Mouse (Mus musculus) lung, postnatal 0 days (tissue): ENCODE results near the gene Ikzf1.

Experiments used
- CTCF ChIP-seq: IDR thresholded peaks from 2 replicates; pipeline ENCODE4 v1.5.1; 2016; ENCODE audit warnings: antibody characterized with exemption, mild to moderate bottlenecking
- EP300 ChIP-seq: IDR thresholded peaks from 2 replicates; pipeline ENCODE4 v1.6.1; 2016; ENCODE audit warnings: antibody characterized with exemption, mild to moderate bottlenecking, control low read depth

DNA sequence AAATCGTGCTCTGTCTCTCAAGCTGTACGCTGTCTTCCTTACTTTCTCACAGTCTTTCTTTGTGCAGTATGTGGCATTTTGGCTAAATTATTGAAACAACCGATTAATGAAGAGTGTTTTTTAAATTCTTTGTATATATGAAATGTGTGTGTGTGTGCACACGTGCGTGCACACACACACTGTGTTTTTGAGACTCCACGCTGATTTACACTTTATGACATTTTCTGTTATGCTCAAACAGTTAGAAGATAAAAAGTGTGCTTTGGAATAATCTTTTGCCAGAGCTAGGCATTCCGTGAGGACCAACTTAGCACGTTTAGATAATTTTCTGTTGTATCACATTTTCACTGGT, 6.0 kb downstream of the Ikzf1 start:
- TF ChIP-seq EP300 (no peak), CTCF (no peak)
